Mouse (Mus musculus): ENCODE results near the gene Klhl29. TPM values are rescaled to one million over a fixed set of nuclear protein-coding genes. Genes with fewer than 3 reads are reported as not detected.

The Klhl29 gene
- polyA plus RNA-seq, 1 experiment, result 3.0 TPM

DNA sequence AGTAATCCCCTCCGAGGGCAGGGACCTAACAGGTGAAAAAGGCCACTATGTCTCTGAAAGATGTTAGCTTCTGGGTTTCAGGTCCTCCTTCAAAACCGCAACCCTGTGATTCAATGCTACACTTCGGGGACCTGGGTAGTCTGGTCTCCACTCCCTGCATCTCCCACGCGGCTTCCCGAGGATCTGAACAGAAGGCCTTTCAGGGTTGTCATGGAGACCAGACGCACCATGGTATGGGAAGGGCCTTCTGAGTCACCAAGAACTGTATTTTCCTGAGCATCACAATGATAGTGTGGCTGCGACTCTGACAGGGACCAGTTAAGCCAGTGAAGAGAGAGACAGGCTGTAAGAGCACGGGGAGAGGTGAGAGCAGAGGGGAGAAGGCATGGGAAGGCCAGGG, 164.7 kb downstream of the Klhl29 start:
- Histone ChIP-seq H3K27me3 (ENCODE audit: control insufficient read depth, insufficient read depth, low read length) (no peaks in the 10 kb centered on the region), H3K4me1 (ENCODE audit: control insufficient read depth, insufficient read depth, insufficient read length, low read length) (peaks cover 14% of the 10 kb centered on the region; the same call in 1 of the 2 replicates), H3K36me3 (ENCODE audit: control insufficient read depth, insufficient read depth, low read length) (no peaks in the 10 kb centered on the region), H3K4me3 (ENCODE audit: low read depth, low read length) (no peak overlapping the region), H3K27ac (ENCODE audit: insufficient read depth, low read depth, low read length) (no peak overlapping the region)
- TF ChIP-seq POLR2A (IDR thresholded peaks at IDR 0.05; ENCODE audit: low read depth, low read length) (no peak), CTCF (IDR thresholded peaks at IDR 0.05; ENCODE audit: extremely low read depth, insufficient read length, insufficient replicate concordance, low read depth, low read length) (no peak)
- WGBS, result 89% methylated on average over 9 of the region's 9 CpGs

DNA sequence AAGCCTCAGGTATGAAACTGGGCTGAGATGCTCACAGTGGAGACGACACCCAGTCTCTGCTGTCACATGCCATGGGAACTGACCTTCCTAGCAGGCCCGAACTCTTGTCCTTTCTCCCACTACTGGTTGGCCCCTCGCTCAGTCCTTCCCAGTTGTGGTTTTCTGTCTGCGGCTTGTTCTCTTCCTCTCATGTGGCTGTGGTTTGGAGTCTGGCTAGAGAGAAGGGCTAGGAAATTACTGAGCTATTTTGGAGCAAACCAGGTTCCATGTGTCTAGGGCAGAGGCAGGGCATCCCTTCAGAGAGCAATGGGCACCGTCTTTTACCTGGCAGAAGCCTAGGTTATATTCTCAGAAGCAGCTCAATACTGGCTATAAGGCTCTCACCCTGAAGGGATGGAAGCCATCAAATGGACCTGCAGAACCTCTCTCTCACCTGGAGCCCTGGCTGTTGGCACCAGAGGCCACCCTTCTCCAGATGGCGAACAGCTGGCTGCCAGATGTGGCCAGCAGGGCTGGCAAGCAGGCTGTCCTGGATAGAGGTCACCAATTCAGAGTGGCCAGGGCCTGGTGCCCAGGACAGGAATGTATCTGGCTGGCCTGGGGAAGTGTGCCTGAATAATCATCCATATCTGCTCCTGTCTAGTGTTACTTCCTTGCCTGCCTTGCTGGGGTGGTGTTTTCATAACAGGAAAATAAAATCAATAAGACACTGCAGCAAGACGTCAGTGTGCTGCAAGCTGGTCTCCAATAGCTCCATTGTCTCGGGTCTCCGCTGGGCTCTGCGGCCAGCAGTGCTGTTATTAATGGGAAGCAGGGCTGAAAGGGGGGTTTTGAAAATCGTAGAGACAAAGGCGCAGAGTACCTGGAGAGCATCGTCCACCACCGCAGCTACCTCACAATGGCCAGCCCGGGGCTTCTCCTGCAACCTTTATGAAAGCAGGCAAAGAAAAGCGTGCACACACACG, 167.3 kb downstream of the Klhl29 start:
- Histone ChIP-seq H3K27ac (ENCODE audit: insufficient read depth, low read depth, low read length) (no peak overlapping the region), H3K4me1 (ENCODE audit: control insufficient read depth, insufficient read depth, insufficient read length, low read length) (peaks cover 18% of the 10 kb centered on the region; the same call in 1 of the 2 replicates), H3K4me3 (ENCODE audit: low read depth, low read length) (no peak overlapping the region), H3K36me3 (ENCODE audit: control insufficient read depth, insufficient read depth, low read length) (no peaks in the 10 kb centered on the region), H3K27me3 (ENCODE audit: control insufficient read depth, insufficient read depth, low read length) (no peaks in the 10 kb centered on the region)
- TF ChIP-seq CTCF (IDR thresholded peaks at IDR 0.05; ENCODE audit: extremely low read depth, insufficient read length, insufficient replicate concordance, low read depth, low read length), result no peak
- TF ChIP-seq POLR2A (IDR thresholded peaks at IDR 0.05; ENCODE audit: low read depth, low read length), result no peak
- 75% methylated on average over 17 of the region's 17 CpGs for WGBS

DNA sequence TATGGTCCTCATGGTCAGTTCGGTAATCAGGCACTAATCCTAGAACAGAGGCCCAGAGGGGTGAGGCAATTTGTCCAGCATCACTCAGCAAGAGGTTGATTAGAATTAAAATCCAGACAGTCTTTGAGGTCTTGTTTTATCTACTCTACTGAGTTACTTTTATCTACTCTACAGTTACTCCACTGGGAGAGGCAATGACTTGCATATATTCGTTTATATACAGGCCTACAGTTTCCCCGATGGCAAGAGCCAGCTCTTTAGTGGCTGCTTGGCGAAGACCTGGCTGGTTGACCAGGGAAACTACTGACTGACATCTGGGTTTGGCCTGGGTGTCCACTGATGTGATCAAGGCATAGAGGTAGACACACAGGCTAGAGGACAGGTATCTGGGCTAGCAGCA, 168.3 kb downstream of the Klhl29 start:
- Histone ChIP-seq H3K27me3 (ENCODE audit: control insufficient read depth, insufficient read depth, low read length) (no peaks in the 10 kb centered on the region), H3K4me1 (ENCODE audit: control insufficient read depth, insufficient read depth, insufficient read length, low read length) (peaks cover 13% of the 10 kb centered on the region; the same call in 1 of the 2 replicates), H3K36me3 (ENCODE audit: control insufficient read depth, insufficient read depth, low read length) (no peaks in the 10 kb centered on the region), H3K27ac (ENCODE audit: insufficient read depth, low read depth, low read length) (no peak overlapping the region), H3K4me3 (ENCODE audit: low read depth, low read length) (no peak overlapping the region)
- TF ChIP-seq CTCF (IDR thresholded peaks at IDR 0.05; ENCODE audit: extremely low read depth, insufficient read length, insufficient replicate concordance, low read depth, low read length) (no peak), POLR2A (IDR thresholded peaks at IDR 0.05; ENCODE audit: low read depth, low read length) (no peak)
- WGBS, result 84% methylated on average over 4 of the region's 4 CpGs

DNA sequence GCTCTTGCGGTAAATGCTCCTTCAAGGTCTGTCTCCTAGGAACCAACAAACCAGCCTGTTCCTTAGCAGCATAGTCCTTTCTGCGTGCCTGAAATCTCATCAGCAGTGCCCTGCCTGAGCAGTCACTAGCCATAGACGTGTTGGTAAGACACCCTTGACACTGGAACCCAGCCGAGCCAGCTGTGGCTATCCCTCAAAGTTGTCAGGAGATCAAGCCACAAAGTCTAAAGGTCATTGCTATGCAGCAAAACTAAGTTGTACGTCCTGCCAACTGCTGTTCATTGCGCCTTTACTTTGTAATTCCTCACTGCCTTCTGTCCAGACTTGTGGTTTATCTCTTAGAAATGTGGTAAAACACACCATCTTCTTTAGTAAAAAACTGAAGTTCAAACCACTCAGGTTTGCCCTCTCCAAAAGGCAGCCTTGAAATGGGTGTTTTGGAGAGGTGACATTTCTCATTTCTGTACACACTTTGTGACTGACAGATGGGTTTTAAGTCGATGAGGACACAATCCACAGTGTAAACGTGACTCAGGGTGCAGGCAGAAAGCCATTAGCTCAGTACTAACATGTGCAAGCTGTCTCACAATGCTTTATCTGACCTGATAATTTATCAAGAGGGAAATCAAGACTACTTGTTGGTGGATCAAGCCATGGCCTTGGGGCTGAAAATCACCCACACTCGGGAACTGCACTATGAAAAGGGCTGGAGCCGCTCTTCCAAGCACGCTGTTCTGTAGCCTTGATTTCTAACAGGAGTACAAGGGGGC, 171.2 kb downstream of the Klhl29 start:
- no peak overlapping the region for H3K4me3 ChIP-seq (ENCODE audit: low read depth, low read length)
- TF ChIP-seq POLR2A (IDR thresholded peaks at IDR 0.05; ENCODE audit: low read depth, low read length) (no peak), CTCF (IDR thresholded peaks at IDR 0.05; ENCODE audit: extremely low read depth, insufficient read length, insufficient replicate concordance, low read depth, low read length) (no peak)
- H3K4me1 ChIP-seq (ENCODE audit: control insufficient read depth, insufficient read depth, insufficient read length, low read length), result peaks cover 13% of the 10 kb centered on the region; the same call in 1 of the 2 replicates
- no peak overlapping the region for H3K27ac ChIP-seq (ENCODE audit: insufficient read depth, low read depth, low read length)
- no peaks in the 10 kb centered on the region for H3K27me3 ChIP-seq (ENCODE audit: control insufficient read depth, insufficient read depth, low read length)
- H3K36me3 ChIP-seq (ENCODE audit: control insufficient read depth, insufficient read depth, low read length), result no peaks in the 10 kb centered on the region
- WGBS, result 34% methylated on average over 11 of the region's 11 CpGs

DNA sequence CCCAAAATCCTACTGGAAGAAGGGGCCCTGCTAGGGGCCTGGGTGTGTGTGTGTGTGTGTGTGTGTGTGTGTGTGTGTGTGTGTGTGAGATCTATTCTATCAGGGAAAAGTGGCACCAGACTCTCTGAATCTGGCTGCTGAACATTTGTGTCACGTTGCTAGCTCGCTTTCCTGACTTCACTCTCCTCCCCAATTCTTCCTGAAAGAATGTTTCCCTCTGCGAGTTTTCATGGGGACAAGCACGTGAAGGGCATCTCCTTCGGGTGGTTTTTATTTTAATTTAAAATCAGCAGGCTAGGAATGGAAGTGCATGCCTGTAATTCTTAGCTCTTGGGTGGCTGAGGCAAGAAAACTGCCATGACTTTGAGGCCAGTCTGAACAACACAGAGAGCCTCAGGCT, 172.1 kb downstream of the Klhl29 start:
- Histone ChIP-seq H3K27me3 (ENCODE audit: control insufficient read depth, insufficient read depth, low read length) (no peaks in the 10 kb centered on the region), H3K4me3 (ENCODE audit: low read depth, low read length) (no peak overlapping the region), H3K36me3 (ENCODE audit: control insufficient read depth, insufficient read depth, low read length) (no peaks in the 10 kb centered on the region), H3K27ac (ENCODE audit: insufficient read depth, low read depth, low read length) (no peak overlapping the region), H3K4me1 (ENCODE audit: control insufficient read depth, insufficient read depth, insufficient read length, low read length) (peaks cover 13% of the 10 kb centered on the region; the same call in 1 of the 2 replicates)
- WGBS, result 69% methylated on average over 5 of the region's 5 CpGs
- no peak for TF ChIP-seq CTCF (IDR thresholded peaks at IDR 0.05; ENCODE audit: extremely low read depth, insufficient read length, insufficient replicate concordance, low read depth, low read length)
- TF ChIP-seq POLR2A (IDR thresholded peaks at IDR 0.05; ENCODE audit: low read depth, low read length), result no peak

DNA sequence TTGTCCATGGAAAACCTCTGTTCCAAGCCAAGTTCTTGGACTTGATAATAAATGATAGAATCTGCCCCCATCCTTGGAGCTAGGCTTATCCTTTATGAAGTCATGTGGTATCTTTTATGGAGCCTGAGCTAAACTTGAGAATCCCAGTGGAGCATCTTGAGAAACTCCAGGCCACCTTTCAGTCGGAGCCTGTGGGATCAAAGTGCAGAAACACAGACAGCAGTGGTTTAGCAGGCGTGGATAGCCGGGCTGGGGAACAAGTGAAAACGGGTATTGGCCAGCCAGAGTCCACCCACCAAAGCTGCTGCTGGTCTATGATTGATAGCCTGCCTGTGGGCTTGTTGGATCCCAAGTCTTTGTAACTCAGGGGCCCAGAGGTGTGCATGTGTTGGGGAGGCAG, 177.2 kb downstream of the Klhl29 start:
- Histone ChIP-seq H3K27ac (ENCODE audit: insufficient read depth, low read depth, low read length) (no peak overlapping the region), H3K36me3 (ENCODE audit: control insufficient read depth, insufficient read depth, low read length) (no peaks in the 10 kb centered on the region), H3K27me3 (ENCODE audit: control insufficient read depth, insufficient read depth, low read length) (no peaks in the 10 kb centered on the region), H3K4me3 (ENCODE audit: low read depth, low read length) (no peak overlapping the region), H3K4me1 (ENCODE audit: control insufficient read depth, insufficient read depth, insufficient read length, low read length) (no peaks in the 10 kb centered on the region)
- WGBS, result 13% methylated on average over 4 of the region's 4 CpGs
- TF ChIP-seq CTCF (IDR thresholded peaks at IDR 0.05; ENCODE audit: extremely low read depth, insufficient read length, insufficient replicate concordance, low read depth, low read length) (no peak), POLR2A (IDR thresholded peaks at IDR 0.05; ENCODE audit: low read depth, low read length) (no peak)

DNA sequence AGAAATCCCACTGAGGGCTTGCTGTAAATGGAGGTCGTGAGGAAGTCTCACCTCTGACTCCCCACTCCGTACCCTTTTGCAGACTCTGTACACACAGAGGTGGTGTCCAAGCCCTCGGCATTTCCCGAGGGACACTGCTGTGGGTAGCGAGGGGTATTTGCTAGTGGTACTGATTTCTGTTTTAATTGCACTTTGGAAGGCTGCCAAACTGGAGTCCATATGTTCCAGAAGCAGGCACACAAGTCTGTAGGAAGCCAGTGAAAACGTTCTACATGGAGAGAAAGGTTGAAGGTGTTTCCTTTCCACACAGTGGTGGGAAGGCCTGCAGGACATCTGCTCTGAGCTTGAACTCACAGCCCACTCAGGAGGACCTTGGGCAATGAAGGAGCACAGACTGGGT, 181.3 kb downstream of the Klhl29 start:
- WGBS, result 42% methylated on average over 6 of the region's 6 CpGs
- H3K4me3 ChIP-seq (ENCODE audit: low read depth, low read length), result no peak overlapping the region
- no peak for TF ChIP-seq CTCF (IDR thresholded peaks at IDR 0.05; ENCODE audit: extremely low read depth, insufficient read length, insufficient replicate concordance, low read depth, low read length)
- TF ChIP-seq POLR2A (IDR thresholded peaks at IDR 0.05; ENCODE audit: low read depth, low read length), result no peak
- H3K27ac ChIP-seq (ENCODE audit: insufficient read depth, low read depth, low read length), result no peak overlapping the region
- H3K4me1 ChIP-seq (ENCODE audit: control insufficient read depth, insufficient read depth, insufficient read length, low read length), result peaks cover 8% of the 10 kb centered on the region
- no peaks in the 10 kb centered on the region for H3K36me3 ChIP-seq (ENCODE audit: control insufficient read depth, insufficient read depth, low read length)
- H3K27me3 ChIP-seq (ENCODE audit: control insufficient read depth, insufficient read depth, low read length), result no peaks in the 10 kb centered on the region
